Mouse (Mus musculus): ENCODE results near the gene Flvcr2. TPM values are rescaled to one million over a fixed set of nuclear protein-coding genes. Genes with fewer than 3 reads are reported as not detected.

Flvcr2 gene
- polyA plus RNA-seq, 1 experiment: 0.02 TPM

DNA sequence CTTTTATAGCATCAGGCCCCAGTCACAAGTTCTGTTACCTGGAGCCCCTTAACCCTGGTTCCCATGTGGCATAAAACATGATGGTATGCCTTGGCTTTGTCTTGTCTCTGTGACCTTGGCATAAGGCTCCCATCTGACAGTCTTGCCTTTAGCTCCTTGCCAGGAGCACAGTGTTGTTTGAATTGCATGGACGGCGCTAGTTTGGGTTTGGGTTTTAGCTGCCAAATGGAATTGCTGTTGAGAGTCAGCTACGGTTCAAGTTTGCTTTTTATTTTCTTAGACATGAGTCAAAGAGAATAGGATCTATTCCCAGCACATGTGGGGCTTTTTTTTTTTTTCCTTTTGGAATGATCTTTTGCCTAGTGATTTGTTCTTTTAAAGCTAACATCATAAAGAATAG is 112.8 kb downstream of the Flvcr2 start:
- no peak for TF ChIP-seq GATA1 (IDR thresholded peaks at IDR 0.05; ENCODE audit: low read length)

GRCm38 (mm10) chr12:85859511-85860189 is 113.3 kb downstream of the Flvcr2 start:
- TF ChIP-seq GATA1 (IDR thresholded peaks at IDR 0.05; ENCODE audit: low read length): no peak

GRCm38 (mm10) chr12:85862514-85862913 is 116.2 kb downstream of the Flvcr2 start:
- TF ChIP-seq GATA1 (IDR thresholded peaks at IDR 0.05; ENCODE audit: low read length): no peak

Other genes starting within 250 kb of the Flvcr2 start
- not detected in 2 replicates for gene Jdp2, start 147.5 kb upstream of the Flvcr2 start, polyA plus RNA-seq (2012)
- gene Batf, start 59.9 kb upstream of the Flvcr2 start, polyA plus RNA-seq (2012): not detected in 2 replicates
- gene Erg28, start 78.0 kb downstream of the Flvcr2 start, polyA plus RNA-seq (2012): 5.0 and 5.1 TPM in 2 replicates
- gene Ttll5, start 78.1 kb downstream of the Flvcr2 start, polyA plus RNA-seq (2012): 11.0 and 12.5 TPM in 2 replicates

Measured in G1E-ER4 (cell line).